Mouse (Mus musculus): Measurements from ENCODE around the gene Slc7a6.
A peak's percentile ranks its signal among the peaks of the same experiment; 100 is the strongest.

The Slc7a6 gene

DNA sequence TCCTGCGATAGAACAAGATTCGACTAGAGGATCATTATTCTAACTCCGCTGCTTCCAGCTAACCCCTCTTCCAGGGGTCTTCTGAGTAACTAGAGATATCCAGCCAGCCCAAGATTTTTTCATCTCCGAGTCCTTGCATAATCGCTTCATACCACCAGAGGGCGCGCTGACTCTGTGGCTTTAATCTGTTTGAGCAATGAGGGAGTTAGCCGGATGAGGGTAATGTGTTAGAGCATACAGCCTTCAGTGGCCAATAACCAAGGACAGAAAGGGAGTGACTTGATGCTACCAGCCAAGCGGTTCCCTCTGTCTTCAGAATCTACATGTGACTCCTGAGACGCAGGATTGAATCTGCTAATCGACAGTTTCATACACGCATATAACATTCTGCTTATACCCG is 27.9 kb upstream of the Slc7a6 start:
- DNase-seq (ENCODE audit: low read depth), result peak; percentile 53

DNA sequence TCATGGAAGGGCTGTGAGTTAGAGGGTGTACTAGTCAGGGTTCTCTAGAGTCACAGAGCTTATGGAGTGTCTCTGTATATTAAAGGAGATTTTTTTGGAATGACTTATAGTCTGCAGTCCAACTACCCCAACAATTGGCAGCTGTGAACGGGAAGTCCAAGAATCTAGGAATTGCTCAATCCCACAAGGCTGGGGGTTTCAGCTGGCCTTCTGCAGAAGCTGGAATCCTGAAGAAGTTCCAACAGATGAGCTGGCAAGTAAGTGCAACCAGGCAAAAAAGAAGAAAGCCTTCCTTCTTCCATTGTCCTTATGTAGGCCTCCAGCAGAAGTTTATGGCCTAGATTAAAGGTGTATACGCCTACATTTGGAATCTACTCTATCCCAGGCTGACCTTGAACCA is 23.3 kb upstream of the Slc7a6 start:
- no peak for DNase-seq (ENCODE audit: low read depth)

DNA sequence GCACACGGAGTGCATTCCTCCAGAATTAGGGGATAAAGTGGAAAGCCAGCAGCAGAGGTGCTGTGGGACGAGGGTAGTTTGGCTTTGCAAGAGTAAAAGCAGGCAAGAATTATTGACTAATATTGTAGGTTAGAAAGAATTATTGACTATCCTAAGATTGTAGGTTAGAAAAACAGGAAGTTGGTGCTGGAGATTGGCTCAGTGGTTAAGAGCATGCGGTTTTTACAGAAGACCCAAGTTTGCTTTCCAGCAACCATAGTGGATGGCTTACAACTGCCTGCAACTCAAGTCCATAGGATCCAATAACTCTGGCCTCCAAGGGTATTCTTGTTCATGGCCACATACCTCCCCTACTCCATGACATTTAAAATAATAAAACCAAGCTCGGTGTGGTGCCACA is 22.6 kb upstream of the Slc7a6 start:
- no peak for DNase-seq (ENCODE audit: low read depth)

DNA sequence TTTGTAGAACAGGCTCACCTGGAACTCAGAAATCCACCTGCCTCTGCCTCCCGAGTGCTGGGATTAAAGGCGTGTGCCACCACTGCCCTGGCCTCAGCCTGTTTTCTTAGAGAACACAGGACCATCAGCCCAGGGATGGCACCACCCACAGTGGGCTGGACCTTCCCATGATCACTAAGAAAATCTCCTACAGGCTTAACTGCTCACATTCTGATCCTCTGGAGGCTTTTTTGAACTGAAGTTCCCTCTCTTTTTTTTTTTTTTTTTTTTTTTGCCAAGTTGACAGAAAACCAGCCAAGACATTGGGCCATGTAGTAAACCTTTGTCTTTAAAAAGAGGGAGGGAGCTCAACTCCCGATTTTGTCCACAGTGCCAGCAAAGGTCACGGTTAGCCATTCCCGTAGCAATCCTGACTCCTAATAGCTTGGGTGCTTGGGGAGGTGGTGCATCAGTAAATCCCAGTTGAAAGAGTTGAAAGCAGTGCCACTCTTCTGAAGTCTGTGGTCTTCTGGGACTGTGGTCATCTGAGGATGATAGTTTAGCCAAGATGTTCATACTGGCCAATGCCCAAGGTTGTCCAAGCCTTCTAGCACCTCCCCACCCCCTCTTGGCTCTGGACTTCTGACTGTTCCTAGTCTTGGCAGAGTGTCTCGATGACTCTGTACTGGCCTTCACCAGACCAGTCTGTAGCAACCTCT is 20.6 kb upstream of the Slc7a6 start:
- no peak for DNase-seq (ENCODE audit: low read depth)

DNA sequence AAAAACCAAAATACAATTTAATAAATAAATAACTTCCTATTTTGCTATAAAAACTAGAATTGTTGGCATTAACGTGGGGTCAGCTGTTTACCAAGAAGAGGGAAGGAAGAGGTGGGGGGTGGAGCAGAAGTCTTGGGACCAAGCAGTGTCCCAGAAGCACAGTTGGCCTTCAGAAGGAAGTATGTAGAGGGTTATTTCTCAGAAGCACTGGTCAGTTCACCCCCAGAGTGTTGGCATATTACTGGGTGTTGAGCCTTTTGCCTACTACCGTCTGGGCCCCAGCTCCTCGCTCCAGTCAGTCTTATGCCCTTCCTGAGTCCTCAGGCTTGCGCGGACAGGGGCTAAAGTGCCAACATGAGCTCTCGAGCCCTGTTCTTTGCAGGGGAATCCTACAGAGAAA is 19.6 kb upstream of the Slc7a6 start:
- DNase-seq (ENCODE audit: low read depth), result no peak

DNA sequence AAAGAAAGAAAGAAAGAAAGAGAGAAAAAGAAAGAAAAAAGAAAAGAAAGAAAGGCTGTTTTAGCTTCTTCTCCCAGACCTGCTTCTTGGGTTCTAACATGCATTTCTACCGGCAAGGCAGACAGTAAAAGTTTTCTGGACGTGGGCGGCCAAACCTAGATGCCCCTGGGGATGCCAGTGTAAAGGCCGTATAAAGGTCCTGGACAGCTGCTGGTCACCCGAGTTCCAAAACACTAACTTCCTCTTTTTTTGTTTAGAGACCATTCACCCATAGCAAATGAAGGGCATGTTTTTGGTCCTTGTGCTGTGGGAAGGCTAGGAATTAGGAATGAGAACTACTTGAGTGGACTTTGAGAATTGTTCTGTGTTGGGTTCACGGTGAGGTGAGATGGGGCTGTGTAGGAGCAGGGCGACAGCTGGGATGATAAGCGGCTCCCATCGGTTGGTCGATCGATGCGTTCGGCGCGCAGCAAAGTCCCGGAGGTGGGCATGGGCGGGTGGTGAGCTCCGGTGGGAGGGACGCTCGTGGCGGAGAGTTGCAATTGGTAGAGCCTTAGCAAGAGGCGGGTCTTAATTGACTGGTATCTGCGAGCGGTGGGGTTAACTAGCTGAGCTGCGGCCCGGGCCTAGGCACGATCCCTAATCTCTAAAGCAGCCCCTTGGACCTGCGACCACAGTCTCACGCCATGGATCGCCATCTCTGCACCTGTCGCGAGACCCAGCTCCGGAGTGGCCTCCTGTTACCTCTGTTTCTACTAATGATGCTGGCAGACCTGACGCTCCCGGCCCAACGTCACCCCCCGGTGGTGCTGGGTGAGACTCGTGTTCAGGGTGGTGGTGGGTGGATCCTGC is 18.6 kb upstream of the Slc7a6 start, which contains the start of gene Pla2g15:
Gene Pla2g15, plus strand, starts transcription at position 599 of the 852 bp plus-strand sequence.
- peak; percentile 80 for DNase-seq (ENCODE audit: low read depth)

DNA sequence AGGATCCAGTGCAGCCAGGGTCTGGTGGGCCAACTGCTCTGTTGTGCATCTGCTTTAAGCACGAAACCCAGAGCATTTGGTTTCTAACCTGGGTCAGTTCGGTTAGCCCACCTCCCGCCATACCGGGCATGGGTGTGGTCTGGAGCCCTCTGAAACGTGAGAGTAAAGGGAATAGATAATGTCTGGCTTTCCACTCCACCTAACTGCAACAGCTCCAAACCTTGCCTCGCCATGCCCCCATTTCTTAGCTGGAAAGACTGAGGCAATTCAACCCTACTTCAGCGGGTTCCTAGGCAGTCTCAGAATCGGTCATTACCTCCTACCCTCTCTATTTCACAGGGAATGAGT is 18.0 kb upstream of the Slc7a6 start:
- DNase-seq (ENCODE audit: low read depth), result no peak

DNA sequence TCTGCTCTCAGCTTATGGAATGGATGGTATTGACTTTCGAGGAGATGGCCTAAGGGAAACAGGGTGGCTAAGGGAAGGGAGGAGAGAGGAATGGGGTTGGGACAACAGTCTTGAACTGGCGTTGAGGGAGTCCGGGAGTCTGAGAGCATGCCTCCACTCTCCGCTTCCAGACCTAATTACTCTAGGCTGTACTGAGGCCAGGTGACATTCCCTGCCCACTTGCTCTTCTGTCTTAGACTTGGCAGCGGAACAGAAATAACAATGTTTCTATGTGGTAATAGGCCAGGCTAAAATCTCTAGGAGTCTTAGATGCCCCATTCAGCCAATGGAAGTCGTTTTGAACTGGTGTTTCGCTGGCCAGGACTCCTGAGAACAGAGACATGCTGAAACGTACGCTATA is 17.6 kb upstream of the Slc7a6 start:
- no peak for DNase-seq (ENCODE audit: low read depth)

DNA sequence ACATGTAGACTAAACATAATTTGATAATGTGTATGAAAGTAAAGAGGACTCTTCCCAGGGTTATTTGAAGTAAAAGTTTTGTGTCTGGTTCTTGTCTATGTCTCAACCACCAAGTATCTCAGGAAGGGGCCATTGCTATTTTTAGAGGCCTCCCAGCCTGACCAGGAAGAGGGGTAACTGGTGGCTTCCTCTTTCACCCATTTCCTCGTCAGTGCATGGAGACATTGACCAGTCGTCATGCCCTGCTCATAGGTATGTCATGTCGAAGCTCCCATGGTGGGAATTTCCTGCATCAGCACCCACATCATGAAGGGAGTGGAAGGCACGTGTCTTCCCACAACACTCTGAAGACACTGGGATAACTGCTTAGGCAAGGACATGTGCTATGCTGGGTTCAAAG is 15.8 kb upstream of the Slc7a6 start:
- DNase-seq (ENCODE audit: low read depth), result no peak

DNA sequence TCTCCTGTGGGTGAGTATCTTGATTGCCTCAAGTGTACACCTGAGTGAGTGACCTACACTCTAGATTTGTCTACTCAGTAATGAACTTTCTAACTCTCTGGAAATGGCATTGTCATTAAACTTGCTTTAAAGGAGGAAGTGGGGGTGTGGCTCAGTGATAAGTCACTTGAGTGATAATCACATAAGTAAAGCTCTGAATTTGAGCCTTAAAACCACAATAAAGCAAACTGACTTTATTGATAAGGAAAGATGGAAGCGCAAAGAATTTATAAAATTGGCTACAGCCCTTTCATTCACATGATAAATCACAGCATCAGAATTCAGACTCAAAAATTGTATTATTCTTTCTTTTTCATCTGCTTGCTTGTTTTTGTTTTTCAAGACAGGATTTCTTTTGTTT is 11.2 kb upstream of the Slc7a6 start:
- DNase-seq (ENCODE audit: low read depth), result no peak

DNA sequence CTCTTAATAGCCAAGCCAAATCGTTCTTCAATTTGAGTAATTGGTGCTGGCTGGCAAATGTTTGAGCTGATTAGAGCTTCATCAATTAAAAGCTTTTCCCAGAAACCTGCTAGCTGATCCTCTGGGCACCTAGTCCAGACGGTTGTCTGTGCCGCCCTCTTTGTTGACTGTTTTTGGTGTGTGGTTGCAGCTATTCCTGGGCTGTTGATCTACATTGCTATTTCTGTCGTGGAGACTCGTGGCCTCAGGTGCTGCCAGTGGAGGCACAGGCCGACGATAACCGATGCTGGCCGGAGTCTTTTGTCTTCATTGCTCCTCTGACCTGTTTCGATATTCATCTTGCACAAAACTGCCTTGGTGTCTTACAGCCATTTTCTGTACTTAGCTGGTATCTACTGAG is 10.3 kb upstream of the Slc7a6 start:
- DNase-seq (ENCODE audit: low read depth), result no peak

DNA sequence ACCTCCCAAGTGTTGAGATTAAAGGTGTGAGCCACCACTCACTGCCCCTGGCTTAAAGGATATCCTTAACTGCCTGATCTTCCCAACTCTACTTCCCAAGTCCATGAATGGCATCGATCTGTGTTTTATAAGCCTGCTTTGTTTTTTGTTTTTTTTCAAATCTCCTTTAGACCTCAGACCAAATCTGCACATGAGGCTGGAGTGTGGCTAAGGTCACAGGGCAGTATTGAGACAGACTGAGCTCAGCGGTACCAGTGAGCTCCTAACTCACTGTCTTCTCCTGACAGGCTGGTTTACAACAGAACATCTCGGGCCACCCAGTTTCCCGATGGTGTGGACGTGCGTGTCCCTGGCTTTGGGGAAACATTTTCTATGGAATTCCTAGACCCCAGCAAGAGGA is 8.8 kb upstream of the Slc7a6 start:
- DNase-seq (ENCODE audit: low read depth), result no peak

DNA sequence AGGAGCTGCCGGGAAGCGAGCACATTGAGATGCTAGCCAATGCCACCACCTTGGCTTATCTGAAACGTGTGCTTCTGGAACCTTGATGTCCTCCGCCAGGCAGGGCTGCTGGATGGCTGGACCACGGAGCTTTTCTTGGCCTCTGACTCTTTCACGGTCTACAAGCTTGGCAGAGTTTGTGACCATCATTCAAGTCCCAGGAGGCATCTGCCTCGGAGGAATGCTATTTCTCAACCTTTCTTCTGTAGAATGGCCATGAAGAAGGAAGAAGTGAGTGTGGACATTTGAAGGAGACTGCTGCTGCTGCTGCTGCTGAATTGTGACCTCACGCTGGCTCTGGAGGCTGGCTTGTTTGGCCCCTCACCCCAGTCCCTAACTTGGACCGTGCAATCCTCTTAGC is 5.4 kb upstream of the Slc7a6 start:
- DNase-seq (ENCODE audit: low read depth), result no peak

DNA sequence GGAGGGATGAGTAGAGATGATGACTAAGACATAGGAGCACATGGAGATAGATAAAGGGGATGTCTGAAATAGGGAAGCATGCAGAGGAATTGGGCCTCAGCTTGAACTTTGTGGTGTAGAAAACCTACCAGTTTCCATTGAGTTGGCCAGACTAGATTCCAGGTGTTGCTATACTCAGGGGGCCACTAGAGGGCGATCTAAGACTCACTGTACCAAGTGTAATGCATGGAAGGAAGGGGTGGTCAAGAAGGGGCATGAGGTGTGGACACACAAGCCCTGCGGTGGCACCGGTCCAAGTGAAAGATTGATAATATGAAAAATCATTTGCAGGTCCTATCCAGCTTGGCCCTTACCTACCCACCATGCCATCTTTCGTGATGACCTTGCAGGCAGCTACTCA is 3.2 kb upstream of the Slc7a6 start:
- no peak for DNase-seq (ENCODE audit: low read depth)

DNA sequence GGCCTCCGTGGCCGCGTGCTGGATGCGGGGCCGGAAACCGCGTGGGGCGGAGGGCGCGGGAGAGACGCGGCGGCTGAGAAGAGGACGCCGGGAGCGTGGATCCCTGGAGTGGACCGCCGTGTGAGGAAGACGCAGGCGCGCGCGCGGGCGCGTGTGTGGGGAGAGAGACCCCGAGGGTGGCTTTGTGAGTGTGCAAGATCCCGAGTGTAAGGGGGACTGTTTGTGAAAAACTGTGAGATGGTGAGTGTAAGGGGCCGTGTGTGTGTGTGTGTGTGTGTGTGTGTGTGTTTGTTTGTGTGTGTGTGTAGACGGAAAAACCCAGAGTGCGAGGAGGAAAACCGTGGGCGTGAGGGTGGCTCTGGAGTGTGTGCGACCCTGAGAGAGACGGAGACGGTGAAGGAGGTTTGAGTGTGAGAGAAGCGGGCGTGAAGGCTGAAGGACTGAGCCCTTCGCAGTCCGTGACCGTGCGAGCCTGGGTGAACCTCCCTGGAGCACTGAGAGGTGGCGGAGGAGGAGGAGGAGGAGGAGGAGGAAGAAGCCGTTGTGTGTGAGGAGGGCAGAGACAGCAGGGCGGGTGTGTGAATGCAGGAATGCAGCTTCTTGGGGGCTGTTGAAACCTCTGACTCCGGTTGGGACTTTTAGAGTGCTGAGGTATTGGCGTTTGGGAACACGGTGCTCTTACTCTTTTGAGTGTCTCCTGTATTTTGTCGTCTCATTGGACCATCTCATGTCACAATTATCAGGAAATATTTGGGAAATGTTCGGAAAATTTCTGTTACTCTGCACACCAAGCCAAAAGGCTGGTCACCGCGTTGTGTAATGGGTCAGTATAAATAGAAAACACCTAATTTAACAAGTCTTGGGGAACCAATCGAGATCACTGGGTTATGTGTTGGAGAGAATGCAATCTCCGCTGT is 618 bp downstream of the Slc7a6 start:
- no peak for DNase-seq (ENCODE audit: low read depth)

DNA sequence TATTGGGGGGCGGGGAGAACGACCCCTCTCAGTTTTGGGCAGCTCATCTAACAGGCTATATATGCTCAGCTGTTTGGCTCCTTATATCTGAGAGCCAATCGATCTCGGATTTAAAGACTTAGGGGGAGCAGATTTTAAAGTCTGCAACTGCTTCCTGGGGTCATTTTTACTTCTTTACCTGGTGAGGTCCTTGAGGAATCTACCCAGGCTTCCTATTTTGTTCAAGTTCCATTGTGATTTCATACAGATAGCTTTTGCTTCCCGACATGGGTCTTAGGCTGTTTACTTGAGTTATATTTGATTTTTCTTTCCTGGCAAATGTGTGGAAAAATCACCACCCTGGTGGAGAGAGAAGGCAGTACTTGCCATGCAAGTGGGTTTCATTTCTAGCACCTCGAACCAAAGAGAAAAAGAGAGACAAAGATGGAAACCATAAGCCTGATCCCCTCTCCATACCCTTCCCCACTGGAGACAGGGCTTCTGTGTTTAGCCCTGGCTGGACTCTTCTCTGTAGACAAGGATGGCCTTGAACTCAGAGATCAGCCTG is 1.4 kb downstream of the Slc7a6 start:
- DNase-seq (ENCODE audit: low read depth), result no peak

DNA sequence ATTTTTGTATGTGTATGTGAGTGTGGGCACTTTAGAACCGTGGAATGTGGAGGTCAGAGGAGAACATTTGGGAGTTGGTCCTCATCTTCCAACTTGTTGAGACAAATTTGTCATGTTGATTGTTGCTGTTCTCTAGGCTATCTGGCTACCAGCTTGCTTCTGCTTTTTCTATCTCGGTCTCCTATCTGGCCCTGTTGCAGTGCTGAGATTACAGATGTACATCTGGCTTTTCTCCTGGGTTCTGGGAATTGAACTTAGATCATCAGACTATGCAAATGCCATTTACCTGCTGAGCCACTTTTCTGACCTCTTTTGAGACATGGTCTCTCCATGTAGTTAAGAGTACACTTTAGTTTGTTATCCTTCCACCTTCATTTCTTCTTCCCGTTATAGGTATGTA is 4.9 kb downstream of the Slc7a6 start:
- DNase-seq (ENCODE audit: low read depth), result no peak

DNA sequence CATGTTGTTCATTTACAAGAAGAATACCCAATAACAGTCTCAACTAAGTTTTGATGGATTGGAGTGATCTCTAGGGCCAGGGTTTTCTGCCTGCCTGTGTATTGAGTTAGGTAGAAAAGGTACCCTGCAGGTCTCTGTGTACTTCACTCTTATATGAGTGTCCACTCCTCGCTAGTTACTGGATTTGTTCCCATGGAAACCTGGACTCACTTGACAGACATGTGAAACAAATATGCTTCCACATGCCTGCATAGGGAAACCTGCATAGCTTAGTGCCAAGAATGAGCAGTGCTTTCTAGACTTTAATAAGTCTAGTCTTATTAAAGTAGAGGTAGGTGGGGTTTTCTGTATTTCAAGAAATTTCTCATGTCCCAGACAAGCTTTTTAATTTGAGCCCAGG is 8.2 kb downstream of the Slc7a6 start:
- DNase-seq (ENCODE audit: low read depth), result no peak

DNA sequence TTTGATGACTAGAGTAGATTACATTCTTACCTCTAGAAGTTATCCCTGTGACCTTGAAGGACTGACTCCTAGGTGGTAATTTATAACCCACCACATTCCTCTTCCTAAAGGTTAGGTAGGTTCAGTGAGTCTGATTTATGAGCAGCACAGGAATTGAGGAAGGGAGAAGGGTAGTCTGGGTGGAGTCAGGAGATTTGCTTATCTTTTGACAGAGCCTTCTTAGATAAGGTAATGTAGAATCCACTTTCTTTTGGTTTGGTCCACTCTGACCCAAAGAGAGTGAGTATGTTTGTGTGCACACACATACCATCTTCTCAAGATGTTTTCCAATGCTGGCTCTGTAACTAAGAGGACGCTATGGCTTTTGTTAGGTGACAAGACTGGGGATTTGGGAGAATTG is 8.9 kb downstream of the Slc7a6 start:
- DNase-seq (ENCODE audit: low read depth), result no peak

DNA sequence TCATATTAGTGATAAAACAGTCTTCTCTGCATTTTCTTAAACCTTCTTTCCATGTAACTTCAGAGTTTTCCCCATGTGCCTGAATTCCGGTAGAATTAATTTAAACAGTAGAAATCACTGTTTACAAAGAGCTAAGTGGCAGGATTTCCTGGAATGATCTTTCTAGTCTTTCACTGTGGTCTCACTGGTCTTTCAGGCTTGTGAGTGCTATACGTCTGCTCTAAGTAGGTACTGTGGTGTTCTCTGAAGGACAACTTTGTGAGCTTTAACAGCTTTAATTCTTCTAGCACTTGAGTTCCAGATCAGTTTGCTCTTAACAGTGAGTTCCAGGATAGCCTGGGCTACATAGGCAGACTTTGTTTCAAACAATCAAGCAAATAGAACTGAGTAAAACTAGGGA is 9.8 kb downstream of the Slc7a6 start:
- no peak for DNase-seq (ENCODE audit: low read depth)

DNA sequence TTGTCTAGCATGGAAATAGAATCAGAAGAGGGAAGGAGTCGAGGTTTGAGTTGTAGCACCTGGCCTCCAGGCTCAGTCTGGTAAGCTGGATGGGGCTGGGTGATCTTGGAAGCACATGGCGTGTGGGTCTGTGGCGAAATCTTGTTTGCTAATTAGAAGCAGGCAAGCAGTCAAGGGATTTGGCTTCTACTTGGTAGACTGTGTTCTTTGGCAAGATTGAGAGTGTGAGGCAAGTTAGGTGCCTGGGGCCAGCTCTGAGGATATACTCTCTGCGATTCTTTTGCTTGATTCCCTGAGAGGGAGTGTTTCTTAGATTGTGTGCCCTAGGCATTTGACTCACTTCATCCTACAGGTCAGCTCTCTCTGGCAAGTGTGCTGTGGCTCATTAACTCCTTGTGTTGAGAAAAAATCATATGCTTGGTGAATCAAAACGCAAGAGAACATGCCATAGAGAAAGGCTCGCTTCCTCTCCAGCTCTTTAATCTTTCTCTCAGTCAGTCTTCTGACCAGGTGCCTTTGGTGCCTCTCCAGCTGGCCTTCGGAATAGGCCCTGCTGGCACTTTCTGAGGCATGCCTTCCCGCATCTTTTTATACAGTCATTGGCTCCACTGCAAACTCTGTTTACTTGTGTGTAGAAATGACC is 17.1 kb downstream of the Slc7a6 start:
- peak; percentile 93 for DNase-seq (ENCODE audit: low read depth)

DNA sequence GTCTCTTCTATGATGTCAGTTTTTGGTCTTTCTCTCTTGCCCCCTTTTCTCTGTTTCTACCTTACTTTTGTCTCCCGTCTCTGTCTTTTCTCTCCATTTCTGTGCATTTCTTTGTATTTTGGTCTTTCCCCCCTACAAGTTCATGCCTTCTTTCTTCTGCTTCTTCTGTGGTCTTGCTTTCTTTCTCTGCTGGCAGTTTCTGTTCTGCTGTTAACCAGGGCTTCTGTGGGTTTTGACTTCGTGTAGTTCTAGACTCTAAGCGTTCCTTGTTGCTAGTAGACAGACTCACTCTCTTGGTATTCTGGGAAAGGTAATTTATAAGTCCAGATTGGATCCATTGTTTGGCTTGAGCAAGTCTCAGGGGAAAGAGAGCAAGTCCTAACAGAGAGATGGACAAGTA is 17.7 kb downstream of the Slc7a6 start:
- DNase-seq (ENCODE audit: low read depth), result no peak

All from fibroblast of lung, adult 2 months (primary cell).